In the genomic region with DNA sequence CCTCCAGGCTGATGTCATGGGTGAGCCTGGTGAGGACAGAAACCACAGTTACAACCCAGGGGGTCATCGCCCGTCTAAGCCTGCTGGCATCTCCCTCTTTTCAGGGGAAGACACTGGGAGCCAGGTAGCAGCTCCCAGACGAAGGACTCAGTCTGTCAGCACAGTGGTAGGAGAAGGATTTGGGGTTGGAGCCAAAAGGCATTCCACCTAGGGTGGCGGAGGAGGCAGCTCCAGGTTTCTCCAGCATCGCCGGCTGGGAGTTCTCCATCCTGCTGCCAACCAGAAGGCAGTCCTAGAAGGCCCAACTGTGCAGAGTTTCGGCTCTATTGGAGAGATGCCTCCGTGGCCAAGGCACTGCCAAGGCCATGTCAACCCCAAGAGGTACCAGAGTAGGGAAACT, we compare ENCODE assay signal across 8 mouse cellular contexts. TPM values are rescaled to one million over a fixed set of nuclear protein-coding genes. Genes with fewer than 3 reads are reported as not detected.
A peak's percentile ranks its signal among the peaks of the same experiment; 100 is the strongest.
DNase-seq lines count a peak whose midpoint lies in the region; ATAC-seq and TF ChIP-seq lines count a peak whose summit lies in the region.

No protein-coding gene starts in this region.

- no peak for DNase-seq in neural tube, embryonic 11.5 days (ENCODE audit: low spot score)
- DNase-seq in neural tube, embryonic 10.5 days (ENCODE audit: extremely low spot score, low spot score): no peak
- no peak for DNase-seq in hindbrain, postnatal 0 days (ENCODE audit: low spot score)
- no peak for DNase-seq in thymus, adult 18-20 months
- DNase-seq in embryo, embryonic 9.5 days (ENCODE audit: extremely low spot score): no peak

- 0 out of 2 replicates have a peak overlapping the region, but pooled peaks have one; percentile 5 for H3K9ac ChIP-seq in forebrain, embryonic 13.5 days
- H3K9ac ChIP-seq in forebrain, embryonic 15.5 days (replicated peaks): no peak overlapping the region
- H3K9ac ChIP-seq in neural tube, embryonic 11.5 days (ENCODE audit: low read length): no peak overlapping the region
- H3K9ac ChIP-seq in hindbrain, postnatal 0 days (replicated peaks; ENCODE audit: low read length): no peak overlapping the region
- H3K9ac ChIP-seq in stomach, embryonic 15.5 days: no peak overlapping the region

- no peak overlapping the region for H3K27ac ChIP-seq in forebrain, embryonic 13.5 days
- no peak overlapping the region for H3K27ac ChIP-seq in forebrain, embryonic 15.5 days (replicated peaks)
- peak overlapping the region; percentile 93 for H3K27ac ChIP-seq in neural tube, embryonic 11.5 days (ENCODE audit: low read depth, low read length)
- H3K27ac ChIP-seq in hindbrain, postnatal 0 days: peak overlapping the region; percentile 85
- no peak overlapping the region for H3K27ac ChIP-seq in stomach, embryonic 15.5 days

- TF ChIP-seq CTCF in hindbrain, postnatal 0 days (IDR thresholded peaks at IDR 0.05; ENCODE audit: low read depth): no peak

- H3K4me1 ChIP-seq in forebrain, embryonic 13.5 days: peaks cover 56% of the 10 kb centered on the region
- peaks cover 57% of the 10 kb centered on the region for H3K4me1 ChIP-seq in forebrain, embryonic 15.5 days
- H3K4me1 ChIP-seq in neural tube, embryonic 11.5 days (ENCODE audit: control insufficient read depth, insufficient read depth, low read length): peaks cover 48% of the 10 kb centered on the region
- H3K4me1 ChIP-seq in hindbrain, postnatal 0 days (ENCODE audit: insufficient read depth, low read length): peaks cover 44% of the 10 kb centered on the region
- H3K4me1 ChIP-seq in stomach, embryonic 15.5 days: peaks cover 50% of the 10 kb centered on the region

- WGBS in forebrain, embryonic 13.5 days: 84% methylated on average over 8 of the region's 8 CpGs
- WGBS in forebrain, embryonic 15.5 days: 80% methylated on average over 8 of the region's 8 CpGs
- 92% methylated on average over 8 of the region's 8 CpGs for WGBS in neural tube, embryonic 11.5 days
- 78% methylated on average over 8 of the region's 8 CpGs for WGBS in hindbrain, postnatal 0 days
- 86% methylated on average over 8 of the region's 8 CpGs for WGBS in stomach, embryonic 15.5 days

- ATAC-seq in forebrain, embryonic 13.5 days: no peak
- ATAC-seq in forebrain, embryonic 15.5 days (replicated peaks): no peak
- no peak for ATAC-seq in neural tube, embryonic 11.5 days (ENCODE audit: insufficient read depth, low FRiP score, low TSS enrichment)
- no peak for ATAC-seq in hindbrain, postnatal 0 days
- no peak for ATAC-seq in stomach, embryonic 15.5 days (ENCODE audit: insufficient read depth, low FRiP score, low read depth)

- no peaks in the 10 kb centered on the region for H3K27me3 ChIP-seq in forebrain, embryonic 13.5 days
- no peaks in the 10 kb centered on the region for H3K27me3 ChIP-seq in forebrain, embryonic 15.5 days
- H3K27me3 ChIP-seq in neural tube, embryonic 11.5 days (ENCODE audit: control insufficient read depth, insufficient read depth, low read length): no peaks in the 10 kb centered on the region
- no peaks in the 10 kb centered on the region for H3K27me3 ChIP-seq in hindbrain, postnatal 0 days (ENCODE audit: insufficient read depth, low read length)
- no peaks in the 10 kb centered on the region for H3K27me3 ChIP-seq in stomach, embryonic 15.5 days (replicated peaks)

- peaks cover 16% of the 10 kb centered on the region for H3K36me3 ChIP-seq in forebrain, embryonic 13.5 days (ENCODE audit: poor library complexity, severe bottlenecking)
- H3K36me3 ChIP-seq in forebrain, embryonic 15.5 days: peaks cover 12% of the 10 kb centered on the region
- peaks cover 7% of the 10 kb centered on the region for H3K36me3 ChIP-seq in neural tube, embryonic 11.5 days (ENCODE audit: control insufficient read depth, insufficient read depth, low read length)
- peaks cover 12% of the 10 kb centered on the region for H3K36me3 ChIP-seq in hindbrain, postnatal 0 days (ENCODE audit: insufficient read depth, low read length)
- peaks cover 4% of the 10 kb centered on the region; the same call in 1 of the 2 replicates for H3K36me3 ChIP-seq in stomach, embryonic 15.5 days

- H3K9me3 ChIP-seq in forebrain, embryonic 13.5 days (replicated peaks): no peaks in the 10 kb centered on the region
- H3K9me3 ChIP-seq in forebrain, embryonic 15.5 days: no peaks in the 10 kb centered on the region
- H3K9me3 ChIP-seq in neural tube, embryonic 11.5 days (ENCODE audit: control insufficient read depth, low read length): no peaks in the 10 kb centered on the region
- H3K9me3 ChIP-seq in hindbrain, postnatal 0 days (ENCODE audit: low read length): no peaks in the 10 kb centered on the region
- no peaks in the 10 kb centered on the region for H3K9me3 ChIP-seq in stomach, embryonic 15.5 days

- no peak overlapping the region for H3K4me3 ChIP-seq in forebrain, embryonic 13.5 days
- H3K4me3 ChIP-seq in forebrain, embryonic 15.5 days: no peak overlapping the region
- H3K4me3 ChIP-seq in neural tube, embryonic 11.5 days (ENCODE audit: low read depth, low read length): 0 out of 2 replicates have a peak overlapping the region, but pooled peaks have one; percentile 39
- H3K4me3 ChIP-seq in hindbrain, postnatal 0 days (ENCODE audit: low read length): no peak overlapping the region
- no peak overlapping the region for H3K4me3 ChIP-seq in stomach, embryonic 15.5 days (replicated peaks)

- peak overlapping the region; percentile 65 for H3K4me2 ChIP-seq in forebrain, embryonic 13.5 days
- no peak overlapping the region for H3K4me2 ChIP-seq in forebrain, embryonic 15.5 days (replicated peaks)
- peak overlapping the region; percentile 58 for H3K4me2 ChIP-seq in neural tube, embryonic 11.5 days (ENCODE audit: low read depth)
- H3K4me2 ChIP-seq in hindbrain, postnatal 0 days (ENCODE audit: low read depth, low read length): peak overlapping the region; percentile 60; the same call in 1 of the 2 replicates
- peak overlapping the region; percentile 57; the same call in 1 of the 2 replicates for H3K4me2 ChIP-seq in stomach, embryonic 15.5 days

RNA-seq across cellular contexts. Expression of a gene that starts 8.8 kb away (rescaled TPM):
- 6.2 and 6.6 TPM in 2 replicates for polyA plus RNA-seq in forebrain, embryonic 13.5 days (2015; fragmentation: Nextera tagmentation; extraction: Ambion mirVana)
- 6.8 and 10.6 TPM in 2 replicates for polyA plus RNA-seq in forebrain, embryonic 15.5 days (2015; fragmentation: Nextera tagmentation; extraction: Ambion mirVana)
- 1.0 and 3.1 TPM in 2 replicates for polyA plus RNA-seq in neural tube, embryonic 11.5 days (2014; fragmentation: Nextera tagmentation; extraction: Ambion mirVana)
- total RNA-seq in hindbrain, postnatal 0 days (2014; rRNA removed): 1.6 and 1.8 TPM in 2 replicates
- 4.0 and 4.9 TPM in 2 replicates for polyA plus RNA-seq in hindbrain, postnatal 0 days (2015; fragmentation: Nextera tagmentation; extraction: Ambion mirVana)
- polyA plus RNA-seq in stomach, embryonic 15.5 days (2015; fragmentation: Nextera tagmentation; extraction: Ambion mirVana): 3.4 and 4.0 TPM in 2 replicates

RNA-seq across cellular contexts. Expression of a gene that starts 9.9 kb away (rescaled TPM):
- polyA plus RNA-seq in forebrain, embryonic 13.5 days (2015; fragmentation: Nextera tagmentation; extraction: Ambion mirVana): 66.9 and 71.1 TPM in 2 replicates
- 119 and 120 TPM in 2 replicates for polyA plus RNA-seq in forebrain, embryonic 15.5 days (2015; fragmentation: Nextera tagmentation; extraction: Ambion mirVana)
- polyA plus RNA-seq in neural tube, embryonic 11.5 days (2014; fragmentation: Nextera tagmentation; extraction: Ambion mirVana): 39.1 and 44.2 TPM in 2 replicates
- 361 and 373 TPM in 2 replicates for total RNA-seq in hindbrain, postnatal 0 days (2014; rRNA removed)
- polyA plus RNA-seq in hindbrain, postnatal 0 days (2015; fragmentation: Nextera tagmentation; extraction: Ambion mirVana): 177 and 182 TPM in 2 replicates
- 23.4 and 24.6 TPM in 2 replicates for polyA plus RNA-seq in stomach, embryonic 15.5 days (2015; fragmentation: Nextera tagmentation; extraction: Ambion mirVana)

RNA-seq across cellular contexts. Expression of a gene that starts 16.4 kb away (rescaled TPM):
- 1.5 and 2.4 TPM in 2 replicates for polyA plus RNA-seq in forebrain, embryonic 13.5 days (2015; fragmentation: Nextera tagmentation; extraction: Ambion mirVana)
- 1.5 and 2.6 TPM in 2 replicates for polyA plus RNA-seq in forebrain, embryonic 15.5 days (2015; fragmentation: Nextera tagmentation; extraction: Ambion mirVana)
- 3.0 and 4.9 TPM in 2 replicates for polyA plus RNA-seq in neural tube, embryonic 11.5 days (2014; fragmentation: Nextera tagmentation; extraction: Ambion mirVana)
- total RNA-seq in hindbrain, postnatal 0 days (2014; rRNA removed): 0.11 and 0.16 TPM in 2 replicates
- 1.8 and 2.1 TPM in 2 replicates for polyA plus RNA-seq in hindbrain, postnatal 0 days (2015; fragmentation: Nextera tagmentation; extraction: Ambion mirVana)
- 13.4 and 13.9 TPM in 2 replicates for polyA plus RNA-seq in stomach, embryonic 15.5 days (2015; fragmentation: Nextera tagmentation; extraction: Ambion mirVana)

RNA-seq across cellular contexts. Expression of a gene that starts 16.6 kb away (rescaled TPM):
- 33.8 and 33.9 TPM in 2 replicates for polyA plus RNA-seq in forebrain, embryonic 13.5 days (2015; fragmentation: Nextera tagmentation; extraction: Ambion mirVana)
- 36.8 and 41.2 TPM in 2 replicates for polyA plus RNA-seq in forebrain, embryonic 15.5 days (2015; fragmentation: Nextera tagmentation; extraction: Ambion mirVana)
- 21.5 and 22.4 TPM in 2 replicates for polyA plus RNA-seq in neural tube, embryonic 11.5 days (2014; fragmentation: Nextera tagmentation; extraction: Ambion mirVana)
- 27.8 and 35.2 TPM in 2 replicates for total RNA-seq in hindbrain, postnatal 0 days (2014; rRNA removed)
- 44.3 and 48.6 TPM in 2 replicates for polyA plus RNA-seq in hindbrain, postnatal 0 days (2015; fragmentation: Nextera tagmentation; extraction: Ambion mirVana)
- polyA plus RNA-seq in stomach, embryonic 15.5 days (2015; fragmentation: Nextera tagmentation; extraction: Ambion mirVana): 28.0 and 28.6 TPM in 2 replicates

RNA-seq across cellular contexts. Expression of a gene that starts 42.7 kb away (rescaled TPM):
- 28.2 and 29.4 TPM in 2 replicates for polyA plus RNA-seq in forebrain, embryonic 13.5 days (2015; fragmentation: Nextera tagmentation; extraction: Ambion mirVana)
- 37.0 and 37.2 TPM in 2 replicates for polyA plus RNA-seq in forebrain, embryonic 15.5 days (2015; fragmentation: Nextera tagmentation; extraction: Ambion mirVana)
- polyA plus RNA-seq in neural tube, embryonic 11.5 days (2014; fragmentation: Nextera tagmentation; extraction: Ambion mirVana): 21.4 and 22.3 TPM in 2 replicates
- total RNA-seq in hindbrain, postnatal 0 days (2014; rRNA removed): 43.8 and 45.5 TPM in 2 replicates
- 50.6 and 52.0 TPM in 2 replicates for polyA plus RNA-seq in hindbrain, postnatal 0 days (2015; fragmentation: Nextera tagmentation; extraction: Ambion mirVana)
- 19.2 and 23.6 TPM in 2 replicates for polyA plus RNA-seq in stomach, embryonic 15.5 days (2015; fragmentation: Nextera tagmentation; extraction: Ambion mirVana)

Comparison
In these comparisons a context has a peak if more than half of its experiments do, and no peak if none do; other contexts are left out.
1. H3K27ac ChIP-seq: peak in neural tube, embryonic 11.5 days (single experiment) and hindbrain, postnatal 0 days (single experiment); none in forebrain, embryonic 13.5 days (single experiment), forebrain, embryonic 15.5 days (single experiment) and stomach, embryonic 15.5 days (single experiment).